Mouse (Mus musculus): Measurements from ENCODE around the gene Fasn. TPM values are rescaled to one million over a fixed set of nuclear protein-coding genes. Genes with fewer than 3 reads are reported as not detected.

Gene Fasn
- total RNA-seq, 2 experiments from 2014 or later: 86.7 to 96.3 TPM

- no peak for DNase-seq (ENCODE audit: low spot score in 2 of 2)
Measured at GRCm38 (mm10) chr11:120829757-120830532, 5.6 kb upstream of the Fasn start.

- no peak for DNase-seq (ENCODE audit: low spot score in 2 of 2)
Measured at GRCm38 (mm10) chr11:120828416-120828815, 4.1 kb upstream of the Fasn start.

GRCm38 (mm10) chr11:120826016-120826953, 1.9 kb upstream of the Fasn start:
- DNase-seq (ENCODE audit: low spot score in 2 of 2): no peak

- DNase-seq (ENCODE audit: low spot score in 2 of 2): no peak
Measured at GRCm38 (mm10) chr11:120825289-120825863, 1.0 kb upstream of the Fasn start.

GRCm38 (mm10) chr11:120824787-120825288, 491 bp upstream of the Fasn start:
- DNase-seq (ENCODE audit: low spot score in 2 of 2): no peak

GRCm38 (mm10) chr11:120823551-120823947, 798 bp downstream of the Fasn start:
- DNase-seq (ENCODE audit: low spot score in 2 of 2): peak in 1 of 2 experiments; percentile 35

- no peak for DNase-seq (ENCODE audit: low spot score in 2 of 2)
Measured at GRCm38 (mm10) chr11:120822831-120823550, 1.4 kb downstream of the Fasn start.

- DNase-seq (ENCODE audit: low spot score in 2 of 2): no peak
Measured at GRCm38 (mm10) chr11:120822321-120822720, 2.0 kb downstream of the Fasn start.

- no peak for DNase-seq (ENCODE audit: low spot score in 2 of 2)
Measured at GRCm38 (mm10) chr11:120821076-120821922, 3.0 kb downstream of the Fasn start.

GRCm38 (mm10) chr11:120820546-120820945, 3.8 kb downstream of the Fasn start:
- DNase-seq (ENCODE audit: low spot score in 2 of 2): no peak

GRCm38 (mm10) chr11:120819556-120819955, 4.8 kb downstream of the Fasn start:
- no peak for DNase-seq (ENCODE audit: low spot score in 2 of 2)

- DNase-seq (ENCODE audit: low spot score in 2 of 2): no peak
Measured at GRCm38 (mm10) chr11:120818251-120818650, 6.1 kb downstream of the Fasn start.

- no peak for DNase-seq (ENCODE audit: low spot score in 2 of 2)
Measured at GRCm38 (mm10) chr11:120817358-120817757, 7.0 kb downstream of the Fasn start.

- DNase-seq (ENCODE audit: low spot score in 2 of 2): no peak
Measured at GRCm38 (mm10) chr11:120812068-120812467, 12.3 kb downstream of the Fasn start.

GRCm38 (mm10) chr11:120808010-120808409, 16.3 kb downstream of the Fasn start:
- DNase-seq (ENCODE audit: low spot score in 2 of 2): no peak

- DNase-seq (ENCODE audit: low spot score in 2 of 2): no peak
Measured at GRCm38 (mm10) chr11:120805375-120806298, 18.7 kb downstream of the Fasn start.

- no peak for DNase-seq (ENCODE audit: low spot score in 2 of 2)
Measured at GRCm38 (mm10) chr11:120804769-120805168, 19.6 kb downstream of the Fasn start.

GRCm38 (mm10) chr11:120804274-120804673, 20.1 kb downstream of the Fasn start:
- no peak for DNase-seq (ENCODE audit: low spot score in 2 of 2)

All from adrenal gland, postnatal 4 days (tissue).